Mouse (Mus musculus) embryonic fibroblast, embryonic 13.5 days (primary cell): ENCODE measurements around the gene Ackr4. TPM values are rescaled to one million over a fixed set of nuclear protein-coding genes. Genes with fewer than 3 reads are reported as not detected.

Experiments used
- H3K27ac ChIP-seq: 2 replicates; pipeline ENCODE4 v1.5.1; 2012; ENCODE audit warnings: low read length, control low read depth, inconsistent platforms; ENCODE audit not compliant: insufficient read depth
- H3K4me1 ChIP-seq: 2 replicates; pipeline ENCODE4 v1.6.1; 2011; ENCODE audit warnings: low read length; ENCODE audit not compliant: control insufficient read depth, insufficient read depth
- H3K4me3 ChIP-seq: 2 replicates; pipeline ENCODE4 v1.5.1; 2011; ENCODE audit warnings: mild to moderate bottlenecking, control low read depth, low read length; ENCODE audit not compliant: insufficient read depth
- CTCF ChIP-seq: IDR thresholded peaks from 2 replicates; pipeline ENCODE4 v1.5.1; 2011; ENCODE audit warnings: mild to moderate bottlenecking, control low read depth, low read length, moderate library complexity, borderline replicate concordance; ENCODE audit not compliant: insufficient read depth
- POLR2A ChIP-seq: IDR thresholded peaks from 2 replicates; pipeline ENCODE4 v1.6.1; 2011; ENCODE audit warnings: low read depth, mild to moderate bottlenecking, control low read depth, low read length, moderate library complexity
- polyA plus RNA-seq: library from polyadenylated mRNA; stranded (reverse); fragments of >200 nt; gene quantifications from 2 replicates; pipeline ENCODE4 v1.2.4, GENCODE M21; 2011; ENCODE audit warnings: low read depth; ENCODE audit not compliant: missing spikeins, insufficient read length

Gene Ackr4
- polyA plus RNA-seq, 1 experiment: 0.74 TPM

GRCm38 (mm10) chr9:104148969-104149368 is 22.2 kb upstream of the Ackr4 start:
- Histone ChIP-seq H3K4me3 (no peak overlapping the region), H3K27ac (no peak overlapping the region), H3K4me1 (no peaks in the 10 kb centered on the region)
- TF ChIP-seq CTCF (no peak), POLR2A (no peak)

GRCm38 (mm10) chr9:104146683-104147082 is 19.9 kb upstream of the Ackr4 start:
- TF ChIP-seq POLR2A: no peak
- no peak for TF ChIP-seq CTCF
- no peak overlapping the region for H3K27ac ChIP-seq
- no peaks in the 10 kb centered on the region for H3K4me1 ChIP-seq
- no peak overlapping the region for H3K4me3 ChIP-seq

GRCm38 (mm10) chr9:104144314-104144996 is 17.7 kb upstream of the Ackr4 start:
- no peaks in the 10 kb centered on the region for H3K4me1 ChIP-seq
- no peak overlapping the region for H3K4me3 ChIP-seq
- H3K27ac ChIP-seq: no peak overlapping the region
- TF ChIP-seq CTCF (peak; percentile 11; the same call in 1 of the 2 replicates), POLR2A (no peak)

GRCm38 (mm10) chr9:104142805-104143204 is 16.1 kb upstream of the Ackr4 start:
- TF ChIP-seq POLR2A: no peak
- no peak for TF ChIP-seq CTCF
- no peak overlapping the region for H3K27ac ChIP-seq
- no peak overlapping the region for H3K4me3 ChIP-seq
- H3K4me1 ChIP-seq: no peaks in the 10 kb centered on the region

GRCm38 (mm10) chr9:104140351-104140750 is 13.6 kb upstream of the Ackr4 start:
- Histone ChIP-seq H3K4me3 (no peak overlapping the region), H3K4me1 (no peaks in the 10 kb centered on the region), H3K27ac (no peak overlapping the region)
- TF ChIP-seq POLR2A (no peak), CTCF (no peak)

GRCm38 (mm10) chr9:104130141-104130755 is 3.5 kb upstream of the Ackr4 start:
- Histone ChIP-seq H3K4me1 (no peaks in the 10 kb centered on the region), H3K27ac (no peak overlapping the region), H3K4me3 (no peak overlapping the region)
- TF ChIP-seq POLR2A (no peak), CTCF (no peak)

GRCm38 (mm10) chr9:104128110-104128509 is 1.4 kb upstream of the Ackr4 start:
- TF ChIP-seq POLR2A (no peak), CTCF (no peak)
- H3K27ac ChIP-seq: no peak overlapping the region
- no peak overlapping the region for H3K4me3 ChIP-seq
- H3K4me1 ChIP-seq: no peaks in the 10 kb centered on the region

- no peak overlapping the region for H3K27ac ChIP-seq
- H3K4me3 ChIP-seq: no peak overlapping the region
- no peak for TF ChIP-seq CTCF
- TF ChIP-seq POLR2A: no peak
- 0 out of 2 replicates have a peak, but pooled peaks cover 2% of the 10 kb centered on the region for H3K4me1 ChIP-seq
Observed at GRCm38 (mm10) chr9:104123622-104124021, 3.1 kb downstream of the Ackr4 start.

GRCm38 (mm10) chr9:104123101-104123500 is 3.6 kb downstream of the Ackr4 start:
- TF ChIP-seq POLR2A (no peak), CTCF (no peak)
- H3K4me3 ChIP-seq: no peak overlapping the region
- 0 out of 2 replicates have a peak, but pooled peaks cover 2% of the 10 kb centered on the region for H3K4me1 ChIP-seq
- no peak overlapping the region for H3K27ac ChIP-seq

GRCm38 (mm10) chr9:104109151-104109550 is 17.6 kb downstream of the Ackr4 start:
- Histone ChIP-seq H3K4me1 (no peaks in the 10 kb centered on the region), H3K4me3 (no peak overlapping the region), H3K27ac (no peak overlapping the region)
- TF ChIP-seq POLR2A (no peak), CTCF (no peak)

GRCm38 (mm10) chr9:104108571-104109143 is 18.1 kb downstream of the Ackr4 start:
- no peak for TF ChIP-seq CTCF
- no peak for TF ChIP-seq POLR2A
- Histone ChIP-seq H3K4me1 (no peaks in the 10 kb centered on the region), H3K4me3 (no peak overlapping the region), H3K27ac (no peak overlapping the region)
